Mouse (Mus musculus) midbrain, embryonic 16.5 days (tissue): Measurements from ENCODE around the gene Gm12185. TPM values are rescaled to one million over a fixed set of nuclear protein-coding genes. Genes with fewer than 3 reads are reported as not detected.

Source experiments
- polyA plus RNA-seq: library from polyadenylated mRNA; unstranded; fragments of >200 nt; fragmentation: Nextera tagmentation; extraction: Ambion mirVana; gene quantifications from 2 replicates; pipeline ENCODE4 v1.2.1, GENCODE M21; 2015

Gene Gm12185
- polyA plus RNA-seq, 1 experiment from 2014 or later, result not detected

Other genes starting within 250 kb of the Gm12185 start
- gene Rack1, start 191.9 kb downstream of the Gm12185 start, polyA plus RNA-seq, result 347 and 351 TPM in 2 replicates
- 6.7 and 6.9 TPM in 2 replicates for gene Trim41, start 174.9 kb downstream of the Gm12185 start, polyA plus RNA-seq
- 1.8 and 3.6 TPM in 2 replicates for gene Trim7, start 166.1 kb downstream of the Gm12185 start, polyA plus RNA-seq
- 1.3 and 1.8 TPM in 2 replicates for gene Gm12184, start 165.6 kb downstream of the Gm12185 start, polyA plus RNA-seq
- 2.0 and 2.8 TPM in 2 replicates for gene Irgm1, start 120.5 kb downstream of the Gm12185 start, polyA plus RNA-seq
- gene Gm5431, start 90.0 kb downstream of the Gm12185 start, polyA plus RNA-seq, result 0.15 and 0.20 TPM in 2 replicates
- 1.1 and 1.2 TPM in 2 replicates for gene Psme2b, start 46.0 kb downstream of the Gm12185 start, polyA plus RNA-seq
- gene Olfr56, start 13.3 kb downstream of the Gm12185 start, polyA plus RNA-seq, result not detected in 2 replicates
- 0.24 and 0.28 TPM in 2 replicates for gene 9930111J21Rik1, start 12.8 kb downstream of the Gm12185 start, polyA plus RNA-seq
- gene Tgtp1, start 1.9 kb upstream of the Gm12185 start, polyA plus RNA-seq, result not detected in 2 replicates
- gene 9930111J21Rik2, start 59.0 kb upstream of the Gm12185 start, polyA plus RNA-seq, result 0.23 and 0.35 TPM in 2 replicates
- gene Tgtp2, start 72.0 kb upstream of the Gm12185 start, polyA plus RNA-seq, result not detected in 2 replicates
- gene Ifi47, start 84.4 kb upstream of the Gm12185 start, polyA plus RNA-seq, result 0.52 and 0.53 TPM in 2 replicates
- not detected in 2 replicates for gene Olfr1396, start 122.6 kb upstream of the Gm12185 start, polyA plus RNA-seq
- not detected in 2 replicates for gene Olfr1395, start 150.0 kb upstream of the Gm12185 start, polyA plus RNA-seq
- not detected in 2 replicates for gene Olfr1394, start 162.2 kb upstream of the Gm12185 start, polyA plus RNA-seq
- gene Btnl9, start 194.9 kb upstream of the Gm12185 start, polyA plus RNA-seq, result 0.10 and 0.39 TPM in 2 replicates
- gene Zfp62, start 211.1 kb upstream of the Gm12185 start, polyA plus RNA-seq, result 38.6 and 43.4 TPM in 2 replicates